Mouse (Mus musculus) spleen, adult 18-20 months (tissue): ENCODE results near the gene Tmsb4x.

Source experiments
- DNase-seq, 2 experiments: peaks; one replicate each; pipeline ENCODE4 v3.0.0; 2022; ENCODE audit warnings: mixed read lengths in 2 of 2

Tmsb4x gene

DNA sequence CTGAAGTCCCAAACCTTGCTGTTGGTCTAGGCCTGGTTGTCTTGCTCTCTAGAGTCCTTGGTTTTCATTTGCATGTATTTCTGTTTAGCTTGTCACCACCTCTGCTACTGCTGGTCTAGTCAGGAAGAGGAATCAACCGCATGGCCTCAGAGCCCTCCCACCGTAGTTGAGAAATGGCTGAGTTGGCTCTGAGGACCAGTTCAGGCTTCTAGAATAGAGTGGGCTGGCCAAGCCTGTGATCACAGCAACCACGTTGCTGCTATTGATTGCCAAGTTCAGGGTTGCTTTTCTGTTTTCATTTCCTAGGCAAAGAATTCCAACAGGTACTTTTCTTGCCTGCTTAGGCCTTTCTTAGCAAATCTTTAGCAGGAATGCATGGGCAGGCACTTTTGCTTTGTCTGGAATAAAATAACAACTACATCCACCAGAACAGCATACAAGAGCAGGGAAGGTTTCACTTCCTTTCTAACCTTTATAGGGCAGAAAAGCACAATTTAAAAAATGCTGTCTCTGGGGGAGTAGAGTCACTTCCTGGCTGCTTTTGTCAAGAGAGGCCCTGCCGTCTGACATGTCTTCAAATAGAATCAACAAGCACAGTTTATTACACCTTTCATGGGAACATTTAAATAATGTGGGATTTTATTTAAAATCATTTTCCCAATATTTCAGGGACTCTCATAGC lies 29.0 kb downstream of the Tmsb4x start:
- DNase-seq, result peak; percentile 34 to 42

DNA sequence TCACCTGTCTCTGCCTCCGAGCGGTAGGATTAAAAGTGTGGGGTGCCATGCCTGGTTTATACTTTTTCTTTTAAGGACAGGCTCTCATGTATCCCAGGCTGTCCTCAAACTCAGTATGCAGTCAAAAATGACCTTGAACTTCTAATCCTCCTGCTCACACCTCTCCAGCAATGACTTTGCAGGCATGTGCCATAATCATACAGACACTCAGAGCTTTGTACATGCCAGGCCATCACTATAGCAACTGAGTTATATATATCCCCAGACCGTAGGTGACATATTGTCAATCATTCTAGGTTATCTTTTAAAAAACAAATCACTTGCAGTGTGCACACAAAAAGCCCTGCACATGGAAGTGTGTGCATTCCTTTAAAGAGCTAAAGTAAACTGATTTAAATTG lies 29.6 kb downstream of the Tmsb4x start:
- no peak for DNase-seq

DNA sequence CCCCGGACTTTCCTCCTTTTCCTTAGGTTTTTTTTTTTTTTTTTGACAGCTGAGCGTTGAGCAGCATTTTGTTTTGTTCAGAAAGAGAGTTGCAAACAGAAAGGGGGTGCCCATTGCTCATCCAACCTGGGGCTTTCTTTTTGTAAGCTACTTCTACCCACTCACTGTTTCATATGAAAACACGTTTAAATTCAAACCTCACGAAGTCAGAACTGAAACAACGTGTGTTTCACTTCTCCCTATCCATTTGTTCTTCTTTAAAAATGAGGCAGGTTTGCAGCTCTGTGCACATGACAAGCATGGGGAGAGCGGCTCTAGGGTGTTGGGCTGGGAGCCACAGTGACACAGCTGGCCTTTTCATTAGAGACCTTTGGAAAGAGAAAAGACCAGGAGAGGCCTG lies 33.8 kb downstream of the Tmsb4x start:
- DNase-seq, result no peak

DNA sequence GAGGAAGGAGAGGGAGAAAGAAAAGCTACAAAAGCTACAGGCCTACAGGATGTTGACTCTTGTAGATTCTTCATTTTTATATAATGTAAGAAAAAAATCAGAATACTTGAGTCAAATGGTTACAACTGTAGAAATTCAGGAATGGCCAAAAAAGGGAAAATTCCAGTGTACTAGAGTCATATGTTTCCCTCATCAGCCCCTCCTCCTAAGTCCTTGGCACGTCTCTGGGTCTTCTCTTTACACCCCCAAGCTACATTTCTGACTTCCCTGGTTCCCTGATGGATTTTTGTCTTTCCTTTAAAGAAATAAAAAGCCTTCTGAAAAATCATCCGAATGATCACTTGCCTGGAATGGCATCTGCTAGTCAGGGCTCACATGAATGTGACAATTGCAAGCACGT lies 34.8 kb downstream of the Tmsb4x start:
- no peak for DNase-seq

DNA sequence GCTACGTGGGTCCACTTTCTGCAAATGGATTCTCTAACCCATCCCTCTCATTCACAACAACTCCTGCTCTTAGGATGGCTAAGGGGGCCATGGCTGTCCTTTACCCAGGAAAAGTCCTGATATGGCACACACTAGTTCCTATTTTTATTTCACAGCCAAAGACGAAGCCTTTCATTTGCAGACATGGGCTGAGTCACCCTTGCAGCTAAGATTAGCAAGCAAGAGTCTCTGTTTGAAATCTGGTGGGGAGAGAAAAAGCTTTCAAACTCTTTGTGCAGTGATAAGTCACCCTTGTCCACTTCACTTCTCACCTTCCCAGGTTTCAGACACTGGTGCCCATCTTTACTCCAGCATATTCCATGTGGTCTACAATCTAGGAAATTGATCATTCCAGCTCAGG lies 36.9 kb downstream of the Tmsb4x start:
- DNase-seq, result no peak

DNA sequence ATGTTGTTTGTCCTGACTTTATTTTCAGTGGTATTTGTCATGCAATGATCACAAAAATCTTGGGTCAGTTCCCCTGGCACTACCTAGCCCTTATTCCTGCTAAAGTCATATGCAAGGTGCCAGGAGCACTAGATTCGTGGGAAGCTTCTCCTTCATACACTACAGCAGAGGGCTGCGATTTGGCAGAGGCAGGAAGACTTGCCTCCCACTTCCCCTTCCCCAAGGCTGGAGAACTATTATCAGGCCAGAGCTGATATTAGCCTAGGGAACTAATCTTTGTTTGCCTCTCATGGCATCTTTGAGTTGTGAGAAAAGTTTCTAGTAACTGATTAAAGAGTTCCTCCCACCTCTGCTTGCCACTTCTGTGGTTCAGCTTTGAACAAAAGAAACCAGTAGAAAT lies 37.8 kb downstream of the Tmsb4x start:
- no peak for DNase-seq

DNA sequence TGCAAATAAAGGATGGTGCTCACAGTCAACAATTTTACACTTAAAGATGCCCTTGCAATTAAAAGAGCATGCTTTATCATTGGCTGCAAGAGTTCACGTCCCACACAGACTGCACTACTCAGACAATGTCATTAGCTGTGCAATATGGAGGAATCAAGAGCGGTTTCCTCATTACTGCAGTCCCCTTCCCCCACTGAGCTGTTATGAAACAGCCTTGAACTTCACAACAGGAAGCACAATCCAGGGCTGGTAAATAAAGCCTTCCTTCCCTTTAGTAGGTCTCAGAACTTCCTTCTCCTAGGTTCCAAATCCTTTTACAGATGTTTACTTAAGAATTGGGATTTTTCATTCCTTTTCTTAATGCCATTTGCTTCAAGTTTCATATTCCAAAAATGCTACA lies 41.8 kb downstream of the Tmsb4x start:
- no peak for DNase-seq

DNA sequence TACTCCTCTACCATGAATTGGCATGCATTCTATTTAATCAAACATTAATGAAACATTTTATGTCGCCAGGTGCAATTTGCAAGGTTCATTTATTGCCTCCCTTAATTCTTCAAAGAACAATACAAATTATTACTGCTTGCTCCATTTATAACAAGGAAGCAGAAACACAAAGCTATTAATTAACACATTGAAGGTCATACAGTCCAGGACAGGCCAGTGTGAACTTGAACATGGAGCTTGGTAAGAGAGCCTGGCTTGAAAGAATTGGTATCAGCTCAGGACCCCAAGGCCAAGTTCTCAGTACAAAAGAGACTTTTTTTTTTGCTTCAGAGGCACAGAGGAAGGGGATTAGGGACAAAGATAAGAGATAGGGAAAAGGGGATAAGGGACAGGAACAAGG lies 43.1 kb downstream of the Tmsb4x start:
- no peak for DNase-seq

DNA sequence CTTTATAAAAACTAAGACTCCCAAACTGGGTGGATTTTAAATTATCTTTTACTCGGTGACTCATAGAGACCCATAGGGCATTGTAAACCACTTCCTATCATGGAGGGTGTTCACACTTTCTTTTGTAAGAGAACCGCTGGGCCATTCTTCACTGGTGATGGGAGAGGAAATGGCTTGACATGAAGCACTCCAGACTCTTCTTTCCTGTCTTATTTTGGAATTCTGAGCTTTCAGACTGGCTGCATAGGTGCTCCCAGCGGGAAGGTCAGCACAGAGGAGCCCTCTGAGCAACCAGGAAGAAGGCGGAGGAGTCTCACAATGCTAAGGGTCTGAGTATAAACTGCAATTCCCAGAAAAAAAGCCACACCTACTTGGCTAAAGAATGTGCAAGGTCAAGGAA lies 51.4 kb downstream of the Tmsb4x start:
- no peak for DNase-seq
